Mouse (Mus musculus): ENCODE results near the gene Lrriq4. TPM values are rescaled to one million over a fixed set of nuclear protein-coding genes. Genes with fewer than 3 reads are reported as not detected.
A peak's percentile ranks its signal among the peaks of the same experiment; 100 is the strongest.

The Lrriq4 gene
- polyA plus RNA-seq, 1 experiment from 2014 or later, result not detected

GRCm38 (mm10) chr3:30610930-30611329 lies 33.4 kb upstream of the Lrriq4 start:
- ATAC-seq, result no peak
- H3K4me3 ChIP-seq (replicated peaks), result no peak overlapping the region
- 92% methylated on average over 4 of the region's 4 CpGs for WGBS
- H3K4me1 ChIP-seq (replicated peaks), result peaks cover 5% of the 10 kb centered on the region; the same call in 1 of the 2 replicates
- no peak overlapping the region for H3K9ac ChIP-seq (replicated peaks)
- H3K27ac ChIP-seq, result no peak overlapping the region
- H3K4me2 ChIP-seq (replicated peaks), result no peak overlapping the region
- H3K27me3 ChIP-seq, result no peaks in the 10 kb centered on the region
- peaks cover 74% of the 10 kb centered on the region for H3K36me3 ChIP-seq
- H3K9me3 ChIP-seq, result no peaks in the 10 kb centered on the region

- H3K4me1 ChIP-seq (replicated peaks), result no peaks in the 10 kb centered on the region
- H3K36me3 ChIP-seq, result peaks cover 49% of the 10 kb centered on the region
- H3K27ac ChIP-seq, result no peak overlapping the region
- H3K4me2 ChIP-seq (replicated peaks), result no peak overlapping the region
- 93% methylated on average over 8 of the region's 8 CpGs for WGBS
- no peaks in the 10 kb centered on the region for H3K9me3 ChIP-seq
- no peak for ATAC-seq
- H3K9ac ChIP-seq (replicated peaks), result no peak overlapping the region
- H3K27me3 ChIP-seq, result no peaks in the 10 kb centered on the region
- no peak overlapping the region for H3K4me3 ChIP-seq (replicated peaks)
These were observed 24.2 kb upstream of the Lrriq4 start for GRCm38 (mm10) chr3:30620132-30620531.

- no peak overlapping the region for H3K9ac ChIP-seq (replicated peaks)
- H3K27ac ChIP-seq, result no peak overlapping the region
- no peaks in the 10 kb centered on the region for H3K36me3 ChIP-seq
- H3K4me2 ChIP-seq (replicated peaks), result no peak overlapping the region
- no peaks in the 10 kb centered on the region for H3K9me3 ChIP-seq
- H3K4me3 ChIP-seq (replicated peaks), result no peak overlapping the region
- WGBS, result 59% methylated on average over 3 of the region's 3 CpGs
- H3K4me1 ChIP-seq (replicated peaks), result no peaks in the 10 kb centered on the region
- ATAC-seq, result no peak
- no peaks in the 10 kb centered on the region for H3K27me3 ChIP-seq
These were observed 10.6 kb upstream of the Lrriq4 start for GRCm38 (mm10) chr3:30633681-30634080.

GRCm38 (mm10) chr3:30635629-30636028 lies 8.7 kb upstream of the Lrriq4 start:
- Histone ChIP-seq H3K27ac (no peak overlapping the region), H3K36me3 (no peaks in the 10 kb centered on the region), H3K4me1 (replicated peaks) (no peaks in the 10 kb centered on the region), H3K4me3 (replicated peaks) (no peak overlapping the region), H3K4me2 (replicated peaks) (no peak overlapping the region), H3K27me3 (no peaks in the 10 kb centered on the region), H3K9ac (replicated peaks) (no peak overlapping the region), H3K9me3 (no peaks in the 10 kb centered on the region)
- WGBS, result 80% methylated on average over 4 of the region's 4 CpGs
- ATAC-seq, result no peak

- H3K4me3 ChIP-seq (replicated peaks), result no peak overlapping the region
- H3K27ac ChIP-seq, result no peak overlapping the region
- no peaks in the 10 kb centered on the region for H3K9me3 ChIP-seq
- no peaks in the 10 kb centered on the region for H3K36me3 ChIP-seq
- WGBS, result 53% methylated on average over 8 of the region's 8 CpGs
- no peak for ATAC-seq
- H3K27me3 ChIP-seq, result peaks cover 42% of the 10 kb centered on the region
- no peak overlapping the region for H3K9ac ChIP-seq (replicated peaks)
- peaks cover 20% of the 10 kb centered on the region for H3K4me1 ChIP-seq (replicated peaks)
- H3K4me2 ChIP-seq (replicated peaks), result no peak overlapping the region
These were observed 2.5 kb downstream of the Lrriq4 start for GRCm38 (mm10) chr3:30646761-30647160.

GRCm38 (mm10) chr3:30647440-30648090 lies 3.3 kb downstream of the Lrriq4 start, which contains the start of gene Lrrc34:
Lrrc34 (minus strand) TSS chr3:30647869.
- Histone ChIP-seq H3K27ac (no peak within 1 kb of the TSS), H3K4me2 (replicated peaks) (peak within 1 kb of the TSS; percentile 63), H3K36me3 (no peaks in the 10 kb centered on the region), H3K4me3 (replicated peaks) (peak within 1 kb of the TSS; percentile 33), H3K9me3 (no peaks in the 10 kb centered on the region), H3K4me1 (replicated peaks) (peaks cover 20% of the 10 kb centered on the region), H3K27me3 (peaks cover 48% of the 10 kb centered on the region), H3K9ac (replicated peaks) (peak within 1 kb of the TSS; percentile 53)
- ATAC-seq, result peak; percentile 88
- under 1% methylated on average over 25 of the region's 25 CpGs for WGBS

- H3K27me3 ChIP-seq, result peaks cover 48% of the 10 kb centered on the region
- no peak overlapping the region for H3K9ac ChIP-seq (replicated peaks)
- no peak overlapping the region for H3K27ac ChIP-seq
- no peak for ATAC-seq
- H3K9me3 ChIP-seq, result no peaks in the 10 kb centered on the region
- no peak overlapping the region for H3K4me2 ChIP-seq (replicated peaks)
- peaks cover 20% of the 10 kb centered on the region for H3K4me1 ChIP-seq (replicated peaks)
- H3K36me3 ChIP-seq, result no peaks in the 10 kb centered on the region
- WGBS, result 97% methylated on average over 2 of the region's 2 CpGs
- no peak overlapping the region for H3K4me3 ChIP-seq (replicated peaks)
These were observed 4.2 kb downstream of the Lrriq4 start for GRCm38 (mm10) chr3:30648466-30648865.

- H3K4me2 ChIP-seq (replicated peaks), result peak overlapping the region; percentile 80
- H3K27me3 ChIP-seq, result peaks cover 48% of the 10 kb centered on the region
- H3K9ac ChIP-seq (replicated peaks), result peak overlapping the region; percentile 45
- ATAC-seq, result peak; percentile 80
- WGBS, result under 1% methylated on average over 41 of the region's 41 CpGs
- H3K27ac ChIP-seq, result no peak overlapping the region
- no peaks in the 10 kb centered on the region for H3K36me3 ChIP-seq
- peak overlapping the region; percentile 44 for H3K4me3 ChIP-seq (replicated peaks)
- no peaks in the 10 kb centered on the region for H3K9me3 ChIP-seq
- H3K4me1 ChIP-seq (replicated peaks), result peaks cover 20% of the 10 kb centered on the region
These were observed 5.9 kb downstream of the Lrriq4 start for GRCm38 (mm10) chr3:30650062-30650841.

- 91% methylated on average over 5 of the region's 5 CpGs for WGBS
- Histone ChIP-seq H3K4me2 (replicated peaks) (no peak overlapping the region), H3K27ac (no peak overlapping the region), H3K4me1 (replicated peaks) (no peaks in the 10 kb centered on the region), H3K27me3 (peaks cover 13% of the 10 kb centered on the region), H3K36me3 (no peaks in the 10 kb centered on the region), H3K9me3 (no peaks in the 10 kb centered on the region), H3K9ac (replicated peaks) (no peak overlapping the region), H3K4me3 (replicated peaks) (no peak overlapping the region)
- no peak for ATAC-seq
These were observed 11.6 kb downstream of the Lrriq4 start for GRCm38 (mm10) chr3:30655937-30656336.

GRCm38 (mm10) chr3:30658486-30658885 lies 14.2 kb downstream of the Lrriq4 start:
- no peak overlapping the region for H3K9ac ChIP-seq (replicated peaks)
- no peak overlapping the region for H3K4me3 ChIP-seq (replicated peaks)
- WGBS, result 91% methylated on average over 9 of the region's 9 CpGs
- H3K4me2 ChIP-seq (replicated peaks), result no peak overlapping the region
- H3K9me3 ChIP-seq, result no peaks in the 10 kb centered on the region
- ATAC-seq, result no peak
- no peaks in the 10 kb centered on the region for H3K36me3 ChIP-seq
- no peaks in the 10 kb centered on the region for H3K27me3 ChIP-seq
- H3K4me1 ChIP-seq (replicated peaks), result no peaks in the 10 kb centered on the region
- no peak overlapping the region for H3K27ac ChIP-seq

- Histone ChIP-seq H3K4me2 (replicated peaks) (no peak overlapping the region), H3K27me3 (no peaks in the 10 kb centered on the region), H3K27ac (no peak overlapping the region), H3K4me1 (replicated peaks) (no peaks in the 10 kb centered on the region), H3K4me3 (replicated peaks) (no peak overlapping the region), H3K9me3 (no peaks in the 10 kb centered on the region), H3K9ac (replicated peaks) (no peak overlapping the region), H3K36me3 (no peaks in the 10 kb centered on the region)
- WGBS, result 86% methylated on average over 6 of the region's 6 CpGs
- no peak for ATAC-seq
These were observed 38.9 kb downstream of the Lrriq4 start for GRCm38 (mm10) chr3:30683190-30683589.

GRCm38 (mm10) chr3:30687216-30687615 lies 42.9 kb downstream of the Lrriq4 start:
- Histone ChIP-seq H3K27me3 (no peaks in the 10 kb centered on the region), H3K9ac (replicated peaks) (no peak overlapping the region), H3K4me2 (replicated peaks) (no peak overlapping the region), H3K27ac (no peak overlapping the region), H3K4me1 (replicated peaks) (no peaks in the 10 kb centered on the region), H3K4me3 (replicated peaks) (no peak overlapping the region), H3K36me3 (no peaks in the 10 kb centered on the region), H3K9me3 (no peaks in the 10 kb centered on the region)
- WGBS, result 84% methylated on average over 3 of the region's 3 CpGs
- no peak for ATAC-seq
